Mouse (Mus musculus) olfactory bulb, adult 2 months (tissue): Measurements from ENCODE around the gene Nod1. TPM values are rescaled to one million over a fixed set of nuclear protein-coding genes. Genes with fewer than 3 reads are reported as not detected.

Experiments
- H3K27ac ChIP-seq: fragments of 200-500 bp; 2 replicates; pipeline ENCODE4 v1.5.1; 2012; ENCODE audit warnings: low read depth, low read length; ENCODE audit not compliant: insufficient read depth
- H3K4me1 ChIP-seq: fragments of 200-500 bp; 2 replicates; pipeline ENCODE4 v1.6.1; 2012; ENCODE audit warnings: low read length; ENCODE audit not compliant: control insufficient read depth, insufficient read depth
- H3K4me3 ChIP-seq: fragments of 200-500 bp; 2 replicates; pipeline ENCODE4 v1.5.1; 2012; ENCODE audit warnings: mild to moderate bottlenecking, low read depth, low read length, moderate library complexity; ENCODE audit not compliant: insufficient read depth
- CTCF ChIP-seq: fragments of 200-500 bp; IDR thresholded peaks from 2 replicates; pipeline ENCODE4 v1.5.1; 2012; ENCODE audit warnings: low read depth, mild to moderate bottlenecking, low read length, moderate library complexity; ENCODE audit not compliant: insufficient read depth
- POLR2A ChIP-seq: fragments of 200-500 bp; IDR thresholded peaks from 2 replicates; pipeline ENCODE4 v1.6.1; 2012; ENCODE audit warnings: mild to moderate bottlenecking, low read depth, low read length, moderate library complexity; ENCODE audit not compliant: insufficient read depth
- WGBS: fragments of 180-500 bp; shearing (Covaris S2); methylation state at CpG from one replicate; pipeline ENCODE4 v1.1.7; 2018; 5-methylcytosine and 5-hydroxymethylcytosine counted together
- polyA plus RNA-seq: library from polyadenylated mRNA; stranded (reverse); fragments of >200 nt; gene quantifications from 2 replicates; pipeline ENCODE4 v1.2.4, GENCODE M21; 2012; ENCODE audit warnings: low replicate concordance; ENCODE audit not compliant: missing spikeins, insufficient read depth, insufficient read length

The Nod1 gene
- polyA plus RNA-seq, 1 experiment, result not detected

GRCm38 (mm10) chr6:54933866-54934265 lies 38.5 kb downstream of the Nod1 start:
- no peak overlapping the region for H3K27ac ChIP-seq
- WGBS, result 81% methylated on average over 3 of the region's 3 CpGs
- TF ChIP-seq POLR2A, result no peak
- H3K4me1 ChIP-seq, result no peaks in the 10 kb centered on the region
- H3K4me3 ChIP-seq, result no peak overlapping the region

- Histone ChIP-seq H3K4me3 (no peak overlapping the region), H3K27ac (no peak overlapping the region), H3K4me1 (no peaks in the 10 kb centered on the region)
- TF ChIP-seq POLR2A, result no peak
- no peak for TF ChIP-seq CTCF
- 78% methylated on average over 5 of the region's 5 CpGs for WGBS
Measured at GRCm38 (mm10) chr6:54933216-54933615, 39.2 kb downstream of the Nod1 start.

GRCm38 (mm10) chr6:54932526-54932925 lies 39.9 kb downstream of the Nod1 start:
- 95% methylated on average over 12 of the region's 12 CpGs for WGBS
- Histone ChIP-seq H3K4me3 (no peak overlapping the region), H3K27ac (no peak overlapping the region), H3K4me1 (no peaks in the 10 kb centered on the region)
- no peak for TF ChIP-seq POLR2A
- no peak for TF ChIP-seq CTCF

DNA sequence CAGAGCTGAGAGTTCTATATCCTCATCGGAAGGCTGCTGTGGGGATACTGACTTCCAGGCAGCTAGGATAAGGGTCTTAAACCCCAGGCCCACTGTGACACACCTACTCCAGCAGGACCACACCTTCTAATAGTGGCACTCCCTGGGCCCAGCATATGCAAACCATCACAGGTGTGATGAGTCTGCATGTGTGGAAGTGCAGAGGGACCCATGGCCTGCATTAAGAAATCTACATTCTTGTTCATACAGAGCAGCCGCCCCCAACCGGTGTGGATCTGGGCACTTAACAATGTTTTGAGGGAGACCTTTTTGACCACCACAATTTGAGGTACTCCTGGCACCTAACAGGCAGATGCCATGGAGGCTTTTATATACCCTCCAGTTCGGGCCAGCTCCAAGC lies 40.8 kb downstream of the Nod1 start:
- WGBS, result 94% methylated on average over 4 of the region's 4 CpGs
- no peak overlapping the region for H3K4me3 ChIP-seq
- TF ChIP-seq POLR2A (no peak), CTCF (no peak)

DNA sequence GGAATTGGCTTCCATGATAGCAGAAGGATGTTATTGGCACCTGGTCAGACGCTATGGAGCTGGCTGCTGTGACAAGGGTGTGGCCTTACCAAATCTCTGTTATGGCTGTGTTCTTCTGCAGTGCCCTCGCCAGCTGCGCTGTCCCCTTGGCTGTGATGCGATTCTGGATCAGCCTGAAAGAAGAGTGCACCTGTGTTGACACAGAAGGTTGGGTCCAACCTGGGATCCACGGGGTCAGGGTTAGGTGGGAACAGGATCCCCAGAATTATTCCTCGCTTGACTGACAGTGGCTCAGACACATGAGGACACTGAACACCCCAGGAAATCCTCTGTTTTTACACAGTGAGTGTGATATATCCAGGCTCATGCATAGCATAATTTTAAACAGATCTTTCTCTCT lies 44.5 kb downstream of the Nod1 start:
- Histone ChIP-seq H3K4me3 (no peak overlapping the region), H3K4me1 (no peaks in the 10 kb centered on the region), H3K27ac (no peak overlapping the region)
- WGBS, result 93% methylated on average over 6 of the region's 6 CpGs
- TF ChIP-seq CTCF, result no peak
- no peak for TF ChIP-seq POLR2A

More for the DNA sequence above, 40.8 kb downstream of the Nod1 start:
- Histone ChIP-seq H3K4me1 (no peaks in the 10 kb centered on the region), H3K27ac (no peak overlapping the region)

GRCm38 (mm10) chr6:54926899-54927298 lies 45.5 kb downstream of the Nod1 start:
- TF ChIP-seq POLR2A, result no peak
- TF ChIP-seq CTCF, result no peak
- no peak overlapping the region for H3K4me3 ChIP-seq
- no peaks in the 10 kb centered on the region for H3K4me1 ChIP-seq
- 85% methylated on average over 2 of the region's 2 CpGs for WGBS
- H3K27ac ChIP-seq, result no peak overlapping the region

- Histone ChIP-seq H3K4me3 (no peak overlapping the region), H3K27ac (no peak overlapping the region), H3K4me1 (no peaks in the 10 kb centered on the region)
- TF ChIP-seq CTCF, result no peak
- TF ChIP-seq POLR2A, result no peak
- 88% methylated on average over 7 of the region's 7 CpGs for WGBS
Measured at GRCm38 (mm10) chr6:54925736-54926440, 46.5 kb downstream of the Nod1 start.

DNA sequence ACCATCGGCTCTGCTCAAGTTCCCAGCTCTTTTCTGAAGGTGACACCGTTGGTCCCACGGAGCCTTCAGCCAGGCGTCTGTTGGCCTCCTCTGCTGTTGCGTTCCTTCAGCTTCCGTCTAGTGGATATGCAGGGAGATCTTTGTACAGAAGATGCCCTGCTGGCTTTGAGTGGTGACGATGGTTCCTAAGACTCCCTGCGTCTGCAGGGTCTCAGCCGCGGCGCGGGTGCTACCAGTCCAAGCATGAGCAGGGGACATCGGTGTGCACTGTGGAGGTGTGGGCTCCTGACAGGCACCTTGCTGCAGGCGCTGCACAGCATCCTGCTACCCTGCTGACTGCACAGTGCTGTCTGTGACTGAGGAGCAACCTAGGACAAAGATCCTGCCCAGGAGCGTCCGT lies 47.9 kb downstream of the Nod1 start:
- Histone ChIP-seq H3K4me3 (no peak overlapping the region), H3K27ac (no peak overlapping the region), H3K4me1 (no peaks in the 10 kb centered on the region)
- 96% methylated on average over 16 of the region's 16 CpGs for WGBS
- no peak for TF ChIP-seq POLR2A
- no peak for TF ChIP-seq CTCF

- no peak for TF ChIP-seq CTCF
- no peak for TF ChIP-seq POLR2A
- WGBS, result 86% methylated on average over 5 of the region's 5 CpGs
- Histone ChIP-seq H3K4me1 (no peaks in the 10 kb centered on the region), H3K4me3 (no peak overlapping the region), H3K27ac (no peak overlapping the region)
Measured at GRCm38 (mm10) chr6:54918521-54918920, 53.9 kb downstream of the Nod1 start.

DNA sequence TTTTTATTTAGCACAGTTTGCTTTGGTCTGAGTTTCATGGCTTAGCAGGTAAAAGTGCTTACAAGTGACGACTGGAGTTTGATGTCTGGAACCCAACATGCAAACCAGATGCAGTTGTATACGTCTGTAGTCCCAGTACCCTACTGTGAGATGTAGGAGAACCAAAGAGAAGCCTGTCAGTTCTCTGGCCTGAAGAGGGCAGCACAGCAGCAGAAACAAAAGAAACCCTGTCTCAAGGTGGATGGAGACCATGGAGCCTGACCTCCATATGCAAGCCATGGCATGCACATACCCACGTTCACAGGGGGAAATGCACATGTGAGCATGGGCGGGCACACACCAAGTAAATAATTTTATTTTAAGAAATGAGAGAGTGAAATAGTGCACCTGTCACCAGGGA lies 54.9 kb downstream of the Nod1 start:
- Histone ChIP-seq H3K27ac (no peak overlapping the region), H3K4me3 (no peak overlapping the region), H3K4me1 (no peaks in the 10 kb centered on the region)
- TF ChIP-seq POLR2A, result no peak
- TF ChIP-seq CTCF, result no peak
- 50% methylated on average over 4 of the region's 4 CpGs for WGBS
